Mouse (Mus musculus) CD4-positive naive resting alpha-beta T cell, adult 76 days (primary cell): ENCODE data around the gene Obp1b. TPM values are rescaled to one million over a fixed set of nuclear protein-coding genes. Genes with fewer than 3 reads are reported as not detected.

Experiments
- total RNA-seq: library from RNA; stranded (reverse); gene quantifications from one replicate; pipeline ENCODE4 v1.2.4, GENCODE M21; 2023

Gene Obp1b
- not detected for total RNA-seq

GRCm38 (mm10) chrX:78186477-78186876 lies at the start of gene Obp1b:
Gene Obp1b (plus strand): TSS chrX:78186777.

Other genes with a start within 250 kb of the Obp1b start
- gene Obp1a, start 95.4 kb upstream of the Obp1b start, total RNA-seq: not detected
- gene Gm5938, start 61.3 kb upstream of the Obp1b start, total RNA-seq: not detected
- gene Gm14743, start 59.1 kb downstream of the Obp1b start, total RNA-seq: not detected
- gene 4930480E11Rik, start 182.9 kb downstream of the Obp1b start, total RNA-seq: not detected